Mouse (Mus musculus) cortical plate, adult 2 months (tissue): ENCODE results near the gene 2410015M20Rik. TPM values are rescaled to one million over a fixed set of nuclear protein-coding genes. Genes with fewer than 3 reads are reported as not detected.
A peak's percentile ranks its signal among the peaks of the same experiment; 100 is the strongest.

ENCODE experiments used
- H3K27ac ChIP-seq: fragments of 200-500 bp; 2 replicates; pipeline ENCODE4 v1.5.1; 2012; ENCODE audit warnings: low read length, control low read depth, inconsistent platforms; ENCODE audit not compliant: insufficient read depth
- H3K4me1 ChIP-seq: fragments of 200-500 bp; 2 replicates; pipeline ENCODE4 v1.6.1; 2011; ENCODE audit warnings: low read length; ENCODE audit not compliant: control insufficient read depth, insufficient read depth
- H3K4me3 ChIP-seq: fragments of 200-500 bp; 2 replicates; pipeline ENCODE4 v1.5.1; 2011; ENCODE audit warnings: mild to moderate bottlenecking, low read length, control low read depth; ENCODE audit not compliant: insufficient read depth
- CTCF ChIP-seq: fragments of 200-500 bp; IDR thresholded peaks from 2 replicates; pipeline ENCODE4 v1.5.1; 2011; ENCODE audit warnings: mild to moderate bottlenecking, control low read depth, low read length; ENCODE audit not compliant: insufficient read depth; ENCODE audit errors: extremely low read depth
- POLR2A ChIP-seq: fragments of 200-500 bp; IDR thresholded peaks from 2 replicates; pipeline ENCODE4 v1.6.1; 2011; ENCODE audit warnings: mild to moderate bottlenecking, low read length, control low read depth; ENCODE audit not compliant: insufficient read depth; ENCODE audit errors: extremely low read depth
- polyA plus RNA-seq: library from polyadenylated mRNA; depleted of rRNA; stranded (reverse); fragments of >200 nt; gene quantifications from 2 replicates; pipeline ENCODE4 v1.2.3, GENCODE M21; 2012

The 2410015M20Rik gene
- polyA plus RNA-seq, 1 experiment: 159 TPM

GRCm38 (mm10) chr17:56603186-56604069, 6.1 kb downstream of the 2410015M20Rik start:
- no peak overlapping the region for H3K4me3 ChIP-seq
- H3K27ac ChIP-seq: no peak overlapping the region
- TF ChIP-seq CTCF (no peak), POLR2A (no peak)
- H3K4me1 ChIP-seq: no peaks in the 10 kb centered on the region

- Histone ChIP-seq H3K27ac (no peak overlapping the region), H3K4me3 (no peak overlapping the region), H3K4me1 (peaks cover 6% of the 10 kb centered on the region)
- TF ChIP-seq POLR2A (no peak), CTCF (no peak)
These were observed 15.9 kb downstream of the 2410015M20Rik start for GRCm38 (mm10) chr17:56593527-56594271.

- Histone ChIP-seq H3K4me1 (peaks cover 9% of the 10 kb centered on the region), H3K4me3 (no peak overlapping the region), H3K27ac (no peak overlapping the region)
- TF ChIP-seq POLR2A (no peak), CTCF (no peak)
These were observed 17.0 kb downstream of the 2410015M20Rik start for GRCm38 (mm10) chr17:56592553-56592952.

GRCm38 (mm10) chr17:56588921-56589320, 20.6 kb downstream of the 2410015M20Rik start:
- peaks cover 18% of the 10 kb centered on the region for H3K4me1 ChIP-seq
- TF ChIP-seq CTCF (no peak), POLR2A (no peak)

GRCm38 (mm10) chr17:56587773-56588172, 21.8 kb downstream of the 2410015M20Rik start:
- no peak for TF ChIP-seq POLR2A
- TF ChIP-seq CTCF: no peak
- Histone ChIP-seq H3K4me1 (peaks cover 17% of the 10 kb centered on the region), H3K27ac (no peak overlapping the region), H3K4me3 (no peak overlapping the region)

More at GRCm38 (mm10) chr17:56588921-56589320, 20.6 kb downstream of the 2410015M20Rik start:
- Histone ChIP-seq H3K27ac (no peak overlapping the region), H3K4me3 (no peak overlapping the region)

- Histone ChIP-seq H3K27ac (peak overlapping the region; percentile 79), H3K4me3 (peak overlapping the region; percentile 77), H3K4me1 (peaks cover 15% of the 10 kb centered on the region)
- TF ChIP-seq POLR2A (no peak), CTCF (no peak)
These were observed 24.3 kb downstream of the 2410015M20Rik start for GRCm38 (mm10) chr17:56585171-56585821.

GRCm38 (mm10) chr17:56584257-56585130, 25.1 kb downstream of the 2410015M20Rik start, which contains the start of the genes Safb2 and Safb:
Gene Safb2, minus strand, starts transcription at chr17:56584585.
Gene Safb, plus strand, starts transcription at chr17:56584825.
- Histone ChIP-seq H3K4me3 (peak within 1 kb of the TSS; percentile 83), H3K4me1 (peaks cover 15% of the 10 kb centered on the region), H3K27ac (peak within 1 kb of the TSS; percentile 79)
- TF ChIP-seq POLR2A (peak; percentile 90), CTCF (no peak)

- Histone ChIP-seq H3K4me1 (peaks cover 15% of the 10 kb centered on the region), H3K27ac (peak overlapping the region; percentile 79; the same call in 1 of the 2 replicates), H3K4me3 (peak overlapping the region; percentile 83)
- TF ChIP-seq POLR2A (no peak), CTCF (no peak)
These were observed 25.8 kb downstream of the 2410015M20Rik start for GRCm38 (mm10) chr17:56583611-56584256.
